Mouse (Mus musculus) kidney, adult 2 months (tissue): Measurements from ENCODE around the gene Fam214b. TPM values are rescaled to one million over a fixed set of nuclear protein-coding genes. Genes with fewer than 3 reads are reported as not detected.
A peak's percentile ranks its signal among the peaks of the same experiment; 100 is the strongest.

Source experiments
- DNase-seq: peaks from one replicate; pipeline ENCODE4 v3.0.0; 2021
- H3K27ac ChIP-seq: fragments of 200-500 bp; 2 replicates; pipeline ENCODE4 v1.5.1; 2012; ENCODE audit warnings: low read depth, low read length, control low read depth, inconsistent platforms; ENCODE audit not compliant: insufficient read depth
- H3K27me3 ChIP-seq: fragments of 200-500 bp; replicated peaks from 2 replicates; pipeline ENCODE4 v1.6.1; 2012; ENCODE audit warnings: mild to moderate bottlenecking, moderate library complexity, low read length, inconsistent platforms; ENCODE audit not compliant: control insufficient read depth, insufficient read depth
- H3K36me3 ChIP-seq: fragments of 200-500 bp; 2 replicates; pipeline ENCODE4 v1.6.1; 2012; ENCODE audit warnings: mild to moderate bottlenecking, moderate library complexity, low read length, inconsistent platforms; ENCODE audit not compliant: control insufficient read depth, insufficient read depth
- H3K4me1 ChIP-seq: fragments of 200-500 bp; 2 replicates; pipeline ENCODE4 v1.6.1; 2011; ENCODE audit warnings: low read length; ENCODE audit not compliant: control insufficient read depth, insufficient read depth
- H3K4me3 ChIP-seq: fragments of 200-500 bp; 2 replicates; pipeline ENCODE4 v1.5.1; 2011; ENCODE audit warnings: mild to moderate bottlenecking, low read depth, low read length, control low read depth; ENCODE audit not compliant: insufficient read depth
- CTCF ChIP-seq: fragments of 200-500 bp; conservative IDR thresholded peaks from 2 replicates; pipeline ENCODE4 v1.5.1; 2011; ENCODE audit warnings: low read depth, mild to moderate bottlenecking, control low read depth, low read length, moderate library complexity, mixed read lengths; ENCODE audit not compliant: insufficient read depth, insufficient read length
- POLR2A ChIP-seq: fragments of 200-500 bp; IDR thresholded peaks from one replicate; pipeline ENCODE4 v1.6.1; 2011; ENCODE audit warnings: low read depth, low read length, control low read depth
- WGBS: fragments of 180-500 bp; shearing (Covaris S2); methylation state at CpG from one replicate; pipeline ENCODE4 v1.1.7; 2018; 5-methylcytosine and 5-hydroxymethylcytosine counted together
- polyA plus RNA-seq: library from polyadenylated mRNA; depleted of rRNA; stranded (reverse); fragments of >200 nt; gene quantifications from 2 replicates; pipeline ENCODE4 v1.2.3, GENCODE M21; 2012

Fam214b gene
- polyA plus RNA-seq, 1 experiment, result 14.4 TPM

- no peaks in the 10 kb centered on the region for H3K36me3 ChIP-seq
- peak within 1 kb of the TSS; percentile 86 for H3K27ac ChIP-seq
- H3K4me1 ChIP-seq, result peaks cover 7% of the 10 kb centered on the region; the same call in 1 of the 2 replicates
- H3K27me3 ChIP-seq, result no peaks in the 10 kb centered on the region
- H3K4me3 ChIP-seq, result peak within 1 kb of the TSS; percentile 81
- WGBS, result under 1% methylated on average over 38 of the region's 38 CpGs
- peak; percentile 96 for DNase-seq
- peak; percentile 63 for TF ChIP-seq POLR2A
- peak; percentile 30; the same call in 1 of the 2 replicates for TF ChIP-seq CTCF
Observed at GRCm38 (mm10) chr4:43031237-43031995, 14.6 kb downstream of the Fam214b start, which contains the start of gene Stoml2. Stoml2 (minus strand) TSS chr4:43031710.

- TF ChIP-seq CTCF (no peak), POLR2A (no peak)
- peak; percentile 65 for DNase-seq
- 1% methylated on average over 28 of the region's 28 CpGs for WGBS
- H3K4me1 ChIP-seq, result peaks cover 7% of the 10 kb centered on the region; the same call in 1 of the 2 replicates
- H3K4me3 ChIP-seq, result peak overlapping the region; percentile 81
- no peaks in the 10 kb centered on the region for H3K27me3 ChIP-seq
- no peaks in the 10 kb centered on the region for H3K36me3 ChIP-seq
- H3K27ac ChIP-seq, result peak overlapping the region; percentile 86
Observed at GRCm38 (mm10) chr4:43030780-43031230, 15.2 kb downstream of the Fam214b start.

- no peaks in the 10 kb centered on the region for H3K27me3 ChIP-seq
- 47% methylated on average over 9 of the region's 9 CpGs for WGBS
- peaks cover 7% of the 10 kb centered on the region; the same call in 1 of the 2 replicates for H3K4me1 ChIP-seq
- no peaks in the 10 kb centered on the region for H3K36me3 ChIP-seq
- peak overlapping the region; percentile 86; the same call in 1 of the 2 replicates for H3K27ac ChIP-seq
- TF ChIP-seq POLR2A (no peak), CTCF (no peak)
- DNase-seq, result no peak
- peak overlapping the region; percentile 81 for H3K4me3 ChIP-seq
Observed at GRCm38 (mm10) chr4:43030352-43030751, 15.7 kb downstream of the Fam214b start.

GRCm38 (mm10) chr4:43029749-43030148, 16.3 kb downstream of the Fam214b start:
- 89% methylated on average over 9 of the region's 9 CpGs for WGBS
- Histone ChIP-seq H3K27ac (no peak overlapping the region), H3K4me1 (peaks cover 11% of the 10 kb centered on the region), H3K36me3 (no peaks in the 10 kb centered on the region), H3K4me3 (no peak overlapping the region), H3K27me3 (no peaks in the 10 kb centered on the region)
- TF ChIP-seq CTCF (no peak), POLR2A (no peak)
- DNase-seq, result no peak

GRCm38 (mm10) chr4:43029121-43029520, 16.9 kb downstream of the Fam214b start:
- DNase-seq, result no peak
- H3K27ac ChIP-seq, result no peak overlapping the region
- no peak for TF ChIP-seq POLR2A
- no peak for TF ChIP-seq CTCF
- WGBS, result 93% methylated on average over 7 of the region's 7 CpGs
- no peak overlapping the region for H3K4me3 ChIP-seq
- no peaks in the 10 kb centered on the region for H3K27me3 ChIP-seq
- H3K36me3 ChIP-seq, result no peaks in the 10 kb centered on the region
- H3K4me1 ChIP-seq, result peaks cover 15% of the 10 kb centered on the region

GRCm38 (mm10) chr4:43025084-43025960, 20.7 kb downstream of the Fam214b start, which contains the start of gene Pigo:
Pigo (minus strand) TSS chr4:43025819.
- peak within 1 kb of the TSS; percentile 96 for H3K27ac ChIP-seq
- H3K27me3 ChIP-seq, result no peaks in the 10 kb centered on the region
- peak; percentile 98 for DNase-seq
- no peaks in the 10 kb centered on the region for H3K36me3 ChIP-seq
- H3K4me1 ChIP-seq, result peaks cover 10% of the 10 kb centered on the region
- peak within 1 kb of the TSS; percentile 84 for H3K4me3 ChIP-seq
- TF ChIP-seq CTCF (peak; percentile 87), POLR2A (peak; percentile 33)
- WGBS, result 6% methylated on average over 42 of the region's 42 CpGs
